ENCODE assay signal across 8 mouse cellular contexts in genomic region chr2:30743265-30743846, GRCm38 (mm10).
A peak's percentile ranks its signal among the peaks of the same experiment; 100 is the strongest.
DNase-seq lines count a peak whose midpoint lies in the region; ATAC-seq and TF ChIP-seq lines count a peak whose summit lies in the region.

No protein-coding gene starts in this region.

- no peak for TF ChIP-seq CTCF in lung, embryonic 14.5 days (IDR thresholded peaks at IDR 0.05; ENCODE audit: low read depth)

- peaks cover 19% of the 10 kb centered on the region for H3K4me1 ChIP-seq in embryonic facial prominence, embryonic 12.5 days
- peaks cover 16% of the 10 kb centered on the region for H3K4me1 ChIP-seq in lung, embryonic 14.5 days (ENCODE audit: insufficient read depth)
- H3K4me1 ChIP-seq in stomach, embryonic 16.5 days (ENCODE audit: control insufficient read depth, insufficient read depth, low read length) = peaks cover 14% of the 10 kb centered on the region

- no peak; the same call in 1 of the 2 replicates for ATAC-seq in embryonic facial prominence, embryonic 12.5 days (ENCODE audit: insufficient number of reproducible peaks, insufficient read depth, low FRiP score, low TSS enrichment)
- ATAC-seq in lung, embryonic 14.5 days (ENCODE audit: insufficient read depth) = peak; percentile 69
- 0 out of 2 replicates have a peak, but pooled peaks have one; percentile 37 for ATAC-seq in stomach, embryonic 16.5 days (ENCODE audit: insufficient read depth, low FRiP score)

- DNase-seq in gastrocnemius, postnatal 14 days = peak; percentile 39
- no peak for DNase-seq in gastrocnemius, adult 8-10 months (ENCODE audit: low spot score in 2 of 2)
- peak; percentile 65 for DNase-seq in heart, postnatal 25 days (ENCODE audit: low spot score)
- DNase-seq in lung, embryonic 14.5 days = peak; percentile 50
- DNase-seq in yolk sac, embryonic 10.5 days (ENCODE audit: low spot score) = no peak
- DNase-seq in right cerebral cortex, adult 18-20 months = no peak

- 39% methylated on average over 4 of the region's 4 CpGs for WGBS in embryonic facial prominence, embryonic 12.5 days
- WGBS in lung, embryonic 14.5 days = 44% methylated on average over 4 of the region's 4 CpGs
- 44% methylated on average over 4 of the region's 4 CpGs for WGBS in stomach, embryonic 16.5 days

- no peaks in the 10 kb centered on the region for H3K27me3 ChIP-seq in embryonic facial prominence, embryonic 12.5 days
- H3K27me3 ChIP-seq in lung, embryonic 14.5 days (ENCODE audit: insufficient read depth, low read length) = no peaks in the 10 kb centered on the region
- no peaks in the 10 kb centered on the region for H3K27me3 ChIP-seq in stomach, embryonic 16.5 days (ENCODE audit: control insufficient read depth, insufficient read depth, low read length)

- H3K9ac ChIP-seq in embryonic facial prominence, embryonic 12.5 days = no peak overlapping the region
- no peak overlapping the region for H3K9ac ChIP-seq in lung, embryonic 14.5 days
- H3K9ac ChIP-seq in stomach, embryonic 16.5 days (ENCODE audit: low read length) = peak overlapping the region; percentile 68; the same call in 1 of the 2 replicates

- H3K9me3 ChIP-seq in embryonic facial prominence, embryonic 12.5 days = no peaks in the 10 kb centered on the region; the same call in 1 of the 2 replicates
- no peaks in the 10 kb centered on the region for H3K9me3 ChIP-seq in lung, embryonic 14.5 days (ENCODE audit: low read depth, low read length)
- no peaks in the 10 kb centered on the region for H3K9me3 ChIP-seq in stomach, embryonic 16.5 days (replicated peaks; ENCODE audit: control insufficient read depth, low read length)

- H3K36me3 ChIP-seq in embryonic facial prominence, embryonic 12.5 days = no peaks in the 10 kb centered on the region
- no peaks in the 10 kb centered on the region for H3K36me3 ChIP-seq in lung, embryonic 14.5 days (ENCODE audit: insufficient read depth)
- H3K36me3 ChIP-seq in stomach, embryonic 16.5 days (ENCODE audit: control insufficient read depth, insufficient read depth, low read length) = no peaks in the 10 kb centered on the region

- intact Hi-C loops in gastrocnemius, postnatal 14 days (cut with DNase I; ENCODE audit: low total_unique reads) = no loop called here
- intact Hi-C loops in heart, postnatal 25 days (cut with DNase I) = no loop called here

- 0 out of 2 replicates have a peak overlapping the region, but pooled peaks have one; percentile 21 for H3K4me2 ChIP-seq in embryonic facial prominence, embryonic 12.5 days (replicated peaks)
- peak overlapping the region; percentile 42; the same call in 1 of the 2 replicates for H3K4me2 ChIP-seq in lung, embryonic 14.5 days
- H3K4me2 ChIP-seq in stomach, embryonic 16.5 days (ENCODE audit: low read depth, low read length) = no peak overlapping the region; the same call in 1 of the 2 replicates

- peak overlapping the region; percentile 91 for H3K27ac ChIP-seq in embryonic facial prominence, embryonic 12.5 days
- H3K27ac ChIP-seq in lung, embryonic 14.5 days (ENCODE audit: low read depth) = peak overlapping the region; percentile 72
- H3K27ac ChIP-seq in stomach, embryonic 16.5 days (ENCODE audit: low read length) = peak overlapping the region; percentile 79

- H3K4me3 ChIP-seq in embryonic facial prominence, embryonic 12.5 days = no peak overlapping the region
- H3K4me3 ChIP-seq in lung, embryonic 14.5 days (ENCODE audit: low read depth, low read length) = no peak overlapping the region
- no peak overlapping the region for H3K4me3 ChIP-seq in stomach, embryonic 16.5 days (replicated peaks; ENCODE audit: low read length)

Comparison
In these comparisons a context has a peak if more than half of its experiments do, and no peak if none do; other contexts are left out.
1. DNase-seq: peak in gastrocnemius, postnatal 14 days (single experiment), heart, postnatal 25 days (single experiment) and lung, embryonic 14.5 days (single experiment); none in gastrocnemius, adult 8-10 months (0 of 2), yolk sac, embryonic 10.5 days (single experiment) and right cerebral cortex, adult 18-20 months (single experiment).
2. Peak in every context shown above with its lines, with median percentiles within 50 percentile points of each other: H3K27ac ChIP-seq.